Mouse (Mus musculus) heart, embryonic 11.5 days (tissue): ENCODE data around the gene Galnt14. TPM values are rescaled to one million over a fixed set of nuclear protein-coding genes. Genes with fewer than 3 reads are reported as not detected.

Source experiments
- ATAC-seq: fragments of 200-750 bp; cut with Nextera tagmentation; replicated peaks from 2 replicates; pipeline ENCODE4 v1.8.0; 2017; ENCODE audit warnings: moderate library complexity; ENCODE audit not compliant: insufficient number of reproducible peaks, low FRiP score, low TSS enrichment
- H3K27ac ChIP-seq: fragments of 300-500 bp; sonication (generic); 2 replicates; pipeline ENCODE4 v1.5.1; 2014; ENCODE audit warnings: mild to moderate bottlenecking, low read depth, low read length
- H3K27me3 ChIP-seq: fragments of 300-500 bp; sonication (generic); 2 replicates; pipeline ENCODE4 v1.6.1; 2014; ENCODE audit warnings: mild to moderate bottlenecking, low read length, mixed read lengths; ENCODE audit not compliant: control insufficient read depth, insufficient read depth
- H3K36me3 ChIP-seq: fragments of 300-500 bp; sonication (generic); 2 replicates; pipeline ENCODE4 v1.6.1; 2014; ENCODE audit warnings: mild to moderate bottlenecking, low read length, moderate library complexity, mixed read lengths; ENCODE audit not compliant: control insufficient read depth, insufficient read depth
- H3K4me1 ChIP-seq: fragments of 300-500 bp; sonication (generic); 2 replicates; pipeline ENCODE4 v1.6.1; 2014; ENCODE audit warnings: low read length; ENCODE audit not compliant: control insufficient read depth, insufficient read depth
- H3K4me2 ChIP-seq: fragments of 300-500 bp; sonication (generic); 2 replicates; pipeline ENCODE4 v1.6.1; 2014; ENCODE audit warnings: mild to moderate bottlenecking, moderate library complexity
- H3K4me3 ChIP-seq: fragments of 300-500 bp; sonication (generic); 2 replicates; pipeline ENCODE4 v1.5.1; 2014; ENCODE audit warnings: low read depth, low read length
- H3K9ac ChIP-seq: fragments of 300-500 bp; sonication (generic); 2 replicates; pipeline ENCODE4 v1.6.1; 2014; ENCODE audit warnings: mild to moderate bottlenecking, low read depth, low read length, moderate library complexity
- H3K9me3 ChIP-seq: fragments of 300-500 bp; sonication (generic); replicated peaks from 2 replicates; pipeline ENCODE4 v1.6.1; 2016; ENCODE audit warnings: low read length; ENCODE audit not compliant: control insufficient read depth
- WGBS: fragments of 180-500 bp; shearing (Covaris S2); extraction: QIAGEN DNeasy Blood & Tissue Kit; methylation state at CpG from one replicate; pipeline ENCODE4 v1.1.7; 2014; ENCODE audit not compliant: insufficient replicate concordance; 5-methylcytosine and 5-hydroxymethylcytosine counted together
- polyA plus RNA-seq: library from polyadenylated mRNA; unstranded; fragments of >200 nt; fragmentation: Nextera tagmentation; extraction: Ambion mirVana; gene quantifications from 2 replicates; pipeline ENCODE4 v1.2.1, GENCODE M21; 2014

Galnt14 gene
- polyA plus RNA-seq, 1 experiment from 2014 or later = 2.1 TPM

GRCm38 (mm10) chr17:73453646-73454045 is 256.6 kb downstream of the Galnt14 start:
- 80% methylated on average over 3 of the region's 3 CpGs for WGBS
- ATAC-seq = no peak

GRCm38 (mm10) chr17:73452151-73452760 is 258.0 kb downstream of the Galnt14 start:
- Histone ChIP-seq H3K36me3 (no peaks in the 10 kb centered on the region), H3K27me3 (no peaks in the 10 kb centered on the region), H3K9ac (no peak overlapping the region), H3K4me2 (no peak overlapping the region), H3K9me3 (no peaks in the 10 kb centered on the region), H3K4me1 (no peaks in the 10 kb centered on the region), H3K27ac (no peak overlapping the region), H3K4me3 (no peak overlapping the region)
- 75% methylated on average over 4 of the region's 4 CpGs for WGBS
- no peak for ATAC-seq

More at GRCm38 (mm10) chr17:73453646-73454045, 256.6 kb downstream of the Galnt14 start:
- Histone ChIP-seq H3K9me3 (no peaks in the 10 kb centered on the region), H3K27ac (no peak overlapping the region), H3K9ac (no peak overlapping the region), H3K4me3 (no peak overlapping the region), H3K4me1 (no peaks in the 10 kb centered on the region), H3K36me3 (no peaks in the 10 kb centered on the region), H3K27me3 (no peaks in the 10 kb centered on the region), H3K4me2 (no peak overlapping the region)

- Histone ChIP-seq H3K4me3 (no peak overlapping the region), H3K4me1 (no peaks in the 10 kb centered on the region), H3K27ac (no peak overlapping the region), H3K4me2 (no peak overlapping the region), H3K9me3 (no peaks in the 10 kb centered on the region), H3K9ac (no peak overlapping the region), H3K36me3 (no peaks in the 10 kb centered on the region), H3K27me3 (no peaks in the 10 kb centered on the region)
- ATAC-seq = no peak
Observed at GRCm38 (mm10) chr17:73449104-73449503, 261.1 kb downstream of the Galnt14 start.

Other genes with a start within 250 kb of the Galnt14 start
- gene Ehd3, start 93.7 kb upstream of the Galnt14 start, polyA plus RNA-seq = 3.8 and 4.4 TPM in 2 replicates
- gene Xdh, start 239.7 kb upstream of the Galnt14 start, polyA plus RNA-seq = 0.08 and 0.39 TPM in 2 replicates